Mouse (Mus musculus): ENCODE results near the gene Rasgef1b. TPM values are rescaled to one million over a fixed set of nuclear protein-coding genes. Genes with fewer than 3 reads are reported as not detected.

Rasgef1b gene
- polyA plus RNA-seq, 1 experiment from 2014 or later = 124 TPM

- no peak overlapping the region for H3K4me3 ChIP-seq (ENCODE audit: inconsistent target)
- 94% methylated on average over 3 of the region's 3 CpGs for WGBS (ENCODE audit: missing documents)
- no peaks in the 10 kb centered on the region for H3K79me2 ChIP-seq (ENCODE audit: inconsistent target)
- H3K27ac ChIP-seq = no peak overlapping the region
- H3K36me3 ChIP-seq (ENCODE audit: inconsistent target) = no peaks in the 10 kb centered on the region
Measured at GRCm38 (mm10) chr5:99457291-99457690, 271.6 kb downstream of the Rasgef1b start.

GRCm38 (mm10) chr5:99451939-99452338 is 276.9 kb downstream of the Rasgef1b start:
- H3K4me3 ChIP-seq (ENCODE audit: inconsistent target) = no peak overlapping the region
- H3K79me2 ChIP-seq (ENCODE audit: inconsistent target) = no peaks in the 10 kb centered on the region
- WGBS (ENCODE audit: missing documents) = 41% methylated on average over 2 of the region's 2 CpGs
- H3K27ac ChIP-seq = no peak overlapping the region
- no peaks in the 10 kb centered on the region for H3K36me3 ChIP-seq (ENCODE audit: inconsistent target)

- Histone ChIP-seq H3K27ac (no peak overlapping the region), H3K79me2 (ENCODE audit: inconsistent target) (no peaks in the 10 kb centered on the region), H3K4me3 (ENCODE audit: inconsistent target) (no peak overlapping the region), H3K36me3 (ENCODE audit: inconsistent target) (no peaks in the 10 kb centered on the region)
- WGBS (ENCODE audit: missing documents) = 90% methylated on average over 5 of the region's 5 CpGs
Measured at GRCm38 (mm10) chr5:99451416-99451815, 277.4 kb downstream of the Rasgef1b start.

GRCm38 (mm10) chr5:99450994-99451393 is 277.9 kb downstream of the Rasgef1b start:
- Histone ChIP-seq H3K79me2 (ENCODE audit: inconsistent target) (no peaks in the 10 kb centered on the region), H3K36me3 (ENCODE audit: inconsistent target) (no peaks in the 10 kb centered on the region), H3K27ac (no peak overlapping the region), H3K4me3 (ENCODE audit: inconsistent target) (no peak overlapping the region)
- 90% methylated on average over 4 of the region's 4 CpGs for WGBS (ENCODE audit: missing documents)

- no peaks in the 10 kb centered on the region for H3K79me2 ChIP-seq (ENCODE audit: inconsistent target)
- H3K27ac ChIP-seq = no peak overlapping the region
- no peak overlapping the region for H3K4me3 ChIP-seq (ENCODE audit: inconsistent target)
- H3K36me3 ChIP-seq (ENCODE audit: inconsistent target) = no peaks in the 10 kb centered on the region
- WGBS (ENCODE audit: missing documents) = 88% methylated on average over 3 of the region's 3 CpGs
Measured at GRCm38 (mm10) chr5:99450463-99450862, 278.4 kb downstream of the Rasgef1b start.

- Histone ChIP-seq H3K36me3 (ENCODE audit: inconsistent target) (no peaks in the 10 kb centered on the region), H3K79me2 (ENCODE audit: inconsistent target) (no peaks in the 10 kb centered on the region), H3K4me3 (ENCODE audit: inconsistent target) (no peak overlapping the region), H3K27ac (no peak overlapping the region)
- 97% methylated on average over 6 of the region's 6 CpGs for WGBS (ENCODE audit: missing documents)
Measured at GRCm38 (mm10) chr5:99447481-99447880, 281.4 kb downstream of the Rasgef1b start.

GRCm38 (mm10) chr5:99445242-99445641 is 283.6 kb downstream of the Rasgef1b start:
- 22% methylated on average over 5 of the region's 5 CpGs for WGBS (ENCODE audit: missing documents)
- Histone ChIP-seq H3K27ac (no peak overlapping the region), H3K79me2 (ENCODE audit: inconsistent target) (no peaks in the 10 kb centered on the region), H3K36me3 (ENCODE audit: inconsistent target) (no peaks in the 10 kb centered on the region), H3K4me3 (ENCODE audit: inconsistent target) (no peak overlapping the region)

GRCm38 (mm10) chr5:99444777-99445176 is 284.1 kb downstream of the Rasgef1b start:
- Histone ChIP-seq H3K36me3 (ENCODE audit: inconsistent target) (no peaks in the 10 kb centered on the region), H3K79me2 (ENCODE audit: inconsistent target) (no peaks in the 10 kb centered on the region), H3K4me3 (ENCODE audit: inconsistent target) (no peak overlapping the region), H3K27ac (no peak overlapping the region)
- 87% methylated on average over 7 of the region's 7 CpGs for WGBS (ENCODE audit: missing documents)

- H3K79me2 ChIP-seq (ENCODE audit: inconsistent target) = no peaks in the 10 kb centered on the region
- no peak overlapping the region for H3K27ac ChIP-seq
- no peak overlapping the region for H3K4me3 ChIP-seq (ENCODE audit: inconsistent target)
- 91% methylated on average over 6 of the region's 6 CpGs for WGBS (ENCODE audit: missing documents)
- H3K36me3 ChIP-seq (ENCODE audit: inconsistent target) = no peaks in the 10 kb centered on the region
Measured at GRCm38 (mm10) chr5:99440109-99440508, 288.8 kb downstream of the Rasgef1b start.

GRCm38 (mm10) chr5:99438526-99438925 is 290.3 kb downstream of the Rasgef1b start:
- peak overlapping the region; percentile 4; the same call in 1 of the 2 replicates for H3K27ac ChIP-seq
- 25% methylated on average over 1 of the region's 1 CpGs for WGBS (ENCODE audit: missing documents)
- H3K79me2 ChIP-seq (ENCODE audit: inconsistent target) = no peaks in the 10 kb centered on the region
- H3K4me3 ChIP-seq (ENCODE audit: inconsistent target) = no peak overlapping the region
- H3K36me3 ChIP-seq (ENCODE audit: inconsistent target) = no peaks in the 10 kb centered on the region

GRCm38 (mm10) chr5:99434226-99434625 is 294.6 kb downstream of the Rasgef1b start:
- Histone ChIP-seq H3K4me3 (ENCODE audit: inconsistent target) (no peak overlapping the region), H3K79me2 (ENCODE audit: inconsistent target) (no peaks in the 10 kb centered on the region), H3K27ac (no peak overlapping the region), H3K36me3 (ENCODE audit: inconsistent target) (no peaks in the 10 kb centered on the region)
- 92% methylated on average over 4 of the region's 4 CpGs for WGBS (ENCODE audit: missing documents)

- Histone ChIP-seq H3K4me3 (ENCODE audit: inconsistent target) (no peak overlapping the region), H3K27ac (no peak overlapping the region), H3K79me2 (ENCODE audit: inconsistent target) (no peaks in the 10 kb centered on the region), H3K36me3 (ENCODE audit: inconsistent target) (no peaks in the 10 kb centered on the region)
- 96% methylated on average over 7 of the region's 8 CpGs for WGBS (ENCODE audit: missing documents)
Measured at GRCm38 (mm10) chr5:99432471-99432870, 296.4 kb downstream of the Rasgef1b start.

GRCm38 (mm10) chr5:99429273-99429672 is 299.6 kb downstream of the Rasgef1b start:
- Histone ChIP-seq H3K4me3 (ENCODE audit: inconsistent target) (no peak overlapping the region), H3K27ac (no peak overlapping the region), H3K79me2 (ENCODE audit: inconsistent target) (no peaks in the 10 kb centered on the region), H3K36me3 (ENCODE audit: inconsistent target) (no peaks in the 10 kb centered on the region)
- WGBS (ENCODE audit: missing documents) = 96% methylated on average over 8 of the region's 8 CpGs

GRCm38 (mm10) chr5:99428648-99429047 is 300.2 kb downstream of the Rasgef1b start:
- Histone ChIP-seq H3K4me3 (ENCODE audit: inconsistent target) (no peak overlapping the region), H3K79me2 (ENCODE audit: inconsistent target) (no peaks in the 10 kb centered on the region), H3K27ac (no peak overlapping the region), H3K36me3 (ENCODE audit: inconsistent target) (no peaks in the 10 kb centered on the region)
- WGBS (ENCODE audit: missing documents) = 82% methylated on average over 5 of the region's 5 CpGs

GRCm38 (mm10) chr5:99423271-99423670 is 305.6 kb downstream of the Rasgef1b start:
- Histone ChIP-seq H3K4me3 (ENCODE audit: inconsistent target) (no peak overlapping the region), H3K79me2 (ENCODE audit: inconsistent target) (no peaks in the 10 kb centered on the region), H3K27ac (no peak overlapping the region), H3K36me3 (ENCODE audit: inconsistent target) (no peaks in the 10 kb centered on the region)
- WGBS (ENCODE audit: missing documents) = 87% methylated on average over 5 of the region's 5 CpGs

- no peaks in the 10 kb centered on the region for H3K36me3 ChIP-seq (ENCODE audit: inconsistent target)
- no peak overlapping the region for H3K27ac ChIP-seq
- no peaks in the 10 kb centered on the region for H3K79me2 ChIP-seq (ENCODE audit: inconsistent target)
- WGBS (ENCODE audit: missing documents) = 83% methylated on average over 4 of the region's 4 CpGs
- no peak overlapping the region for H3K4me3 ChIP-seq (ENCODE audit: inconsistent target)
Measured at GRCm38 (mm10) chr5:99422856-99423255, 306.0 kb downstream of the Rasgef1b start.

Measured in macrophage (primary cell).